Mouse (Mus musculus) CH12.LX (cell line): ENCODE results near the gene Pcsk2. TPM values are rescaled to one million over a fixed set of nuclear protein-coding genes. Genes with fewer than 3 reads are reported as not detected.

Source experiments
- DNase-seq: peaks from one replicate; pipeline ENCODE4 v3.0.0-alpha.2; 2013; ENCODE audit errors: extremely low read depth
- H3K27ac ChIP-seq: 2 replicates; pipeline ENCODE4 v1.5.1; 2012; ENCODE audit warnings: low read depth, mild to moderate bottlenecking, control low read depth, moderate library complexity; ENCODE audit not compliant: insufficient read depth
- H3K27me3 ChIP-seq: replicated peaks from 2 replicates; pipeline ENCODE3; 2012; ENCODE audit warnings: inconsistent platforms
- H3K36me3 ChIP-seq, 2 experiments: replicated peaks in 1 of 2; 2 replicates each; pipeline versions ENCODE3 to v1.6.1; 2012; ENCODE audit warnings: inconsistent platforms in 1 of 2, low read length in 1 of 2, mild to moderate bottlenecking in 1 of 2, mixed read lengths in 1 of 2, moderate library complexity in 1 of 2; ENCODE audit not compliant: control insufficient read depth in 1 of 2, insufficient read depth in 1 of 2
- H3K4me1 ChIP-seq, 2 experiments: 2 replicates each; pipeline ENCODE4 v1.6.1; 2012; ENCODE audit warnings: inconsistent platforms in 1 of 2, moderate library complexity in 1 of 2; ENCODE audit not compliant: insufficient read depth in 2 of 2, control insufficient read depth in 1 of 2
- H3K4me2 ChIP-seq: 2 replicates; pipeline ENCODE4 v1.6.1; 2012; ENCODE audit warnings: low read depth, mild to moderate bottlenecking, control low read depth; ENCODE audit not compliant: poor library complexity, insufficient read depth, severe bottlenecking
- H3K4me3 ChIP-seq, 3 experiments: fragments of 150-350 bp in 1 of 3; sonication (generic) in 1 of 3; replicated peaks in 1 of 3; 2 replicates each; pipeline versions ENCODE3 to v1.5.1; 2011 to 2012; ENCODE audit warnings: low read depth in 2 of 3, low read length in 2 of 3, mild to moderate bottlenecking in 2 of 3, moderate library complexity in 2 of 3, control low read depth in 1 of 3, improper control_type of control experiment in 1 of 3, inconsistent platforms in 1 of 3, mixed read lengths in 1 of 3; ENCODE audit not compliant: poor library complexity in 1 of 3
- H3K79me2 ChIP-seq: replicated peaks from 2 replicates; pipeline ENCODE4 v1.6.1; 2012; ENCODE audit warnings: mild to moderate bottlenecking, moderate library complexity; ENCODE audit not compliant: control insufficient read depth, poor library complexity, insufficient read depth, severe bottlenecking; ENCODE audit errors: extremely low read depth
- H3K9ac ChIP-seq: 2 replicates; pipeline ENCODE4 v1.6.1; 2012; ENCODE audit warnings: low read depth, mild to moderate bottlenecking, control low read depth, moderate library complexity; ENCODE audit not compliant: insufficient read depth
- H3K9me3 ChIP-seq: replicated peaks from 2 replicates; pipeline ENCODE3; 2012; ENCODE audit warnings: low read length, inconsistent platforms, mixed read lengths
- CHD2 ChIP-seq: IDR thresholded peaks from 2 replicates; pipeline ENCODE4 v1.6.1; 2011; ENCODE audit warnings: low read length, improper control_type of control experiment
- CTCF ChIP-seq, 2 experiments: IDR thresholded peaks in 1 of 2; conservative IDR thresholded peaks in 1 of 2; 2 replicates each; pipeline ENCODE4 v1.5.1; 2011 to 2012; ENCODE audit warnings: low read depth in 2 of 2, low read length in 2 of 2, improper control_type of control experiment in 1 of 2, inconsistent platforms in 1 of 2, mild to moderate bottlenecking in 1 of 2, moderate library complexity in 1 of 2
- EP300 ChIP-seq: IDR thresholded peaks from 2 replicates; pipeline ENCODE4 v1.6.1; 2011; ENCODE audit warnings: low read length, improper control_type of control experiment
- ETS1 ChIP-seq: conservative IDR thresholded peaks from 2 replicates; pipeline ENCODE4 v1.6.1; 2012; ENCODE audit warnings: low read depth, mild to moderate bottlenecking, inconsistent platforms, low read length, improper control_type of control experiment, moderate library complexity
- KAT2A ChIP-seq: IDR thresholded peaks from 2 replicates; pipeline ENCODE4 v1.6.1; 2012; ENCODE audit warnings: low read length, improper control_type of control experiment, inconsistent platforms; ENCODE audit not compliant: insufficient replicate concordance
- MAX ChIP-seq: IDR thresholded peaks from 2 replicates; pipeline ENCODE4 v1.6.1; 2011; ENCODE audit warnings: low read length, improper control_type of control experiment
- MAZ ChIP-seq: IDR thresholded peaks from 2 replicates; pipeline ENCODE4 v1.6.1; 2012; ENCODE audit warnings: low read depth, mild to moderate bottlenecking, inconsistent platforms, low read length, improper control_type of control experiment, moderate library complexity
- MXI1 ChIP-seq: IDR thresholded peaks from 2 replicates; pipeline ENCODE4 v1.6.1; 2011; ENCODE audit warnings: mild to moderate bottlenecking, low read depth, low read length, improper control_type of control experiment
- NELFE ChIP-seq: IDR thresholded peaks from 2 replicates; pipeline ENCODE4 v1.6.1; 2011; ENCODE audit warnings: low read depth, low read length, improper control_type of control experiment
- PAX5 ChIP-seq: IDR thresholded peaks from 2 replicates; pipeline ENCODE4 v1.6.1; 2012; ENCODE audit warnings: low read length, inconsistent platforms, mixed read lengths
- POLR2A ChIP-seq: IDR thresholded peaks from 2 replicates; pipeline ENCODE4 v1.6.1; 2011; ENCODE audit warnings: low read depth, mild to moderate bottlenecking, improper control_type of control experiment, low read length
- POLR2AphosphoS2 ChIP-seq: IDR thresholded peaks from 2 replicates; pipeline ENCODE4 v1.6.1; 2011; ENCODE audit warnings: low read depth, low read length, improper control_type of control experiment
- SMC3 ChIP-seq: IDR thresholded peaks from 2 replicates; pipeline ENCODE4 v1.6.1; 2011; ENCODE audit warnings: low read depth, low read length, improper control_type of control experiment
- TBP ChIP-seq: conservative IDR thresholded peaks from 2 replicates; pipeline ENCODE4 v1.6.1; 2011; ENCODE audit warnings: low read depth, low read length, improper control_type of control experiment
- USF2 ChIP-seq: conservative IDR thresholded peaks from 2 replicates; pipeline ENCODE4 v1.6.1; 2011; ENCODE audit warnings: low read depth, low read length, improper control_type of control experiment
- ZC3H11A ChIP-seq: IDR thresholded peaks from 2 replicates; pipeline ENCODE4 v1.6.1; 2012; ENCODE audit warnings: low read depth, mild to moderate bottlenecking, inconsistent platforms, low read length, improper control_type of control experiment
- ZNF384 ChIP-seq: IDR thresholded peaks from 2 replicates; pipeline ENCODE4 v1.6.1; 2012; ENCODE audit warnings: low read depth, low read length, improper control_type of control experiment, inconsistent platforms
- dilution Hi-C: fragments of 300-500 bp; cut with MboI; formaldehyde crosslinking; loops from 2 replicates; pipeline ENCODE4 v1.14.3; 2020; ENCODE audit warnings: low sequenced_read_pairs; ENCODE audit not compliant: extremely low pct_unique_long_range_greater_than_20kb, extremely low pct_ligation_motif_present
- in situ Hi-C: fragments of 300-500 bp; cut with MboI; formaldehyde crosslinking; loops from 3 replicates; pipeline ENCODE4 v1.14.3; 2019; ENCODE audit warnings: low sequenced_read_pairs, low pct_ligation_motif_present, low pct_unique_long_range_greater_than_20kb, mixed read lengths
- polyA plus RNA-seq: library from polyadenylated mRNA; unstranded; fragments of >175 nt; gene quantifications from 2 replicates; pipeline ENCODE4 v1.2.1, GENCODE M21; 2012; ENCODE audit warnings: low read depth; ENCODE audit not compliant: insufficient read length
- total RNA-seq, 2 experiments: library from RNA; depleted of rRNA; stranded (reverse); fragments of 300-350 nt in 1 of 2; fragments of >200 nt in 1 of 2; gene quantifications; 2 replicates each; pipeline ENCODE4 v1.2.3; 2012 to 2014

Gene Pcsk2
- total and polyA plus RNA-seq, 3 experiments = not detected

DNA sequence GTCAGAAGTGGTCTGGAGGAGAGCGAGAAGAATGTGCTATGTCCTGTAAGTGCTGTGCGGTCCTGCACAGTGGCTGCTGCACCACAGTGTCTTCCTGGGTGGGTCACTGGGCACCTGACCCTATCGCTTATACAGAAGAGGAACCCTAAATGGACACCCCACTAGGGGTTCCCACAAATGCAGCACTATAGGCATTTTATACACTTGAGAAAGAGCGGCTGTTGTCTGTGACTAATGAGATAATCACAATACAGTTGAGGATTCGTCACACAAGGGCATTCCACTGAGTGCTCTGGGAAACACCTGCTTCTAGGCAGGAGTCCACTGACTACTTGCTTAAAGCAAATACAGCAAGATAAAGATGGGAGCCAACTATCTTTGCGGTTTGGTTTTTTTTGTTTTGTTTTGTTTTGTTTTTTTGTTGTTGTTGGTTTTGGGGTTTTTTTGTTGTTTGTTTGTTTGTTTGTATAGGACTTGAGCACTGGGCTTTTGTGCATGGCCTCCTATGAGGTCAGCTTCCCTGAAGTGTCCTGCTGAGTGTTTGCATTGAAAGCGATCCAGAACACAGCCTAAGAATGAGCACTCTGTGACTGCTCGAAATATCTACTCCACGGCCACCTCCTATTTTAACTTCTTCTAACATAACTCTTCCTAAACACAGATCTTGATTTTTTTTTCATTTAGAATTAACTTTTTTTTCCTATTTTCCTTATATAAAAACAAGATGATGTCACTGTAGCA lies 261.1 kb downstream of the Pcsk2 start:
- H3K4me2 ChIP-seq = no peak overlapping the region
- dilution Hi-C loops (no loop called here), in situ Hi-C loops (no loop called here)
- no peaks in the 10 kb centered on the region for H3K79me2 ChIP-seq
- no peaks in the 10 kb centered on the region for H3K4me1 ChIP-seq
- H3K36me3 ChIP-seq = no peaks in the 10 kb centered on the region
- H3K4me3 ChIP-seq = no peak overlapping the region
- H3K27me3 ChIP-seq = peaks cover 62% of the 10 kb centered on the region
- H3K27ac ChIP-seq = no peak overlapping the region
- H3K9me3 ChIP-seq = peaks cover 7% of the 10 kb centered on the region
- H3K9ac ChIP-seq = no peak overlapping the region
- no peak for DNase-seq
- TF ChIP-seq NELFE = no peak
- TF ChIP-seq USF2 = no peak
- TF ChIP-seq SMC3 = no peak
- no peak for TF ChIP-seq ZNF384
- TF ChIP-seq PAX5 = no peak
- no peak for TF ChIP-seq POLR2AphosphoS2

DNA sequence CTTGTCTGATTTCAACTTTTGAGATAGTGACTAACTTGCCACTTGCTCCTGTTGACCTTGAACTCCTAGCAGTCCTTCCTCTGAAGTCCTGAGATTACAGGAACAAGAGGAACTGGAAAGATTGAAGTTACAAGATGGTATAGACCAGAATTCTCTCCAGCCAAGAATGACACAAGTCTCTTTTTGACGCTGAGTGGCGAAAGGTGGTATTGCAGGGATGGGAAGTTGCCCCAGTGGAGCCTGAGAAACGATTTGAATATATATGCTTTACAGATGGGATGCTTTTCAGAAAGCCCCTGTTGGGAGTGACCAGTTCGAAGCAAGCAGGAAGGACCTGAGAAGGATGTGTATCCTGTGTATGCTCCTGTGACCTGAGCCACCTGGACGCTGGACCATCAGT lies 262.8 kb downstream of the Pcsk2 start:
- TF ChIP-seq TBP = no peak
- TF ChIP-seq CTCF (conservative IDR thresholded peaks at IDR 0.05 in 1 of 2, IDR thresholded peaks at IDR 0.05 in 1 of 2; ENCODE audit: low read depth in 2 of 2, low read length in 2 of 2) = peak; percentile 25 to 29; a peak in 3 of 4 replicates
- TF ChIP-seq ETS1 = no peak
- no peak for TF ChIP-seq CHD2
- TF ChIP-seq MAX = no peak
- TF ChIP-seq ZC3H11A = no peak
- no peak for TF ChIP-seq EP300
- Histone ChIP-seq H3K4me2 (no peak overlapping the region), H3K4me1 (no peaks in the 10 kb centered on the region), H3K27me3 (peaks cover 56% of the 10 kb centered on the region), H3K36me3 (no peaks in the 10 kb centered on the region), H3K4me3 (no peak overlapping the region), H3K9ac (no peak overlapping the region), H3K27ac (no peak overlapping the region), H3K9me3 (peaks cover 7% of the 10 kb centered on the region), H3K79me2 (no peaks in the 10 kb centered on the region)
- peak; percentile 10 for DNase-seq
- dilution Hi-C loops (no loop called here), in situ Hi-C loops (no loop called here)

DNA sequence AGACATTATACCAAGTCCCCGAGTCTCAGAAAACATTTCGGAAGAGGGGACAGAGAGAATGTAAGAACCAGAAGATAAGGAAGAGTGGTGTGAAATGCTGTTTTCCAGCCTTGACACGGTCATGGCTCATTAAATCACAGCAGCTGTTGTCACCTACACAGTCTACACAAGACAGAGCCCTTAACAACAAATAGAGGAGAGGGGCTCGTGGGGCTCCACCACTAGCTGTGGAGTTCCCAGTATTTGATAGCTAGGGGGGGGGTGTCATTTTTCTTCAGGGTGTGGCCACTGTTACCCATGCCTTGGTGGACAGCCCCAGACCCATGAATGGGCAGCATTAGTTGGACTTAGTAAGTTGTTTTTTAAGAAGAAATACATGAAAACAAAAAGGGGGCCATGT lies 266.3 kb downstream of the Pcsk2 start:
- H3K27me3 ChIP-seq = peaks cover 42% of the 10 kb centered on the region
- no peak overlapping the region for H3K27ac ChIP-seq
- no peaks in the 10 kb centered on the region for H3K9me3 ChIP-seq
- no peaks in the 10 kb centered on the region for H3K79me2 ChIP-seq
- no peak overlapping the region for H3K9ac ChIP-seq
- TF ChIP-seq SMC3 = no peak
- no peak for TF ChIP-seq MAZ
- no peak for TF ChIP-seq ZC3H11A
- no peak for TF ChIP-seq TBP
- no peak for TF ChIP-seq POLR2A
- TF ChIP-seq KAT2A = no peak
- no peak for TF ChIP-seq USF2
- TF ChIP-seq ZNF384 = no peak
- TF ChIP-seq MXI1 = no peak
- TF ChIP-seq, all 38 proteins: peak for 0
- Histone ChIP-seq H3K4me1 (no peaks in the 10 kb centered on the region), H3K36me3 (no peaks in the 10 kb centered on the region), H3K4me2 (no peak overlapping the region), H3K4me3 (no peak overlapping the region)
- DNase-seq = no peak
- in situ Hi-C loops = no loop called here
- dilution Hi-C loops = no loop called here
